Mouse (Mus musculus) thymus, adult 2 months (tissue): ENCODE measurements around the gene Epha3. TPM values are rescaled to one million over a fixed set of nuclear protein-coding genes. Genes with fewer than 3 reads are reported as not detected.

Source experiments
- DNase-seq: peaks from one replicate; pipeline ENCODE4 v3.0.0; 2021
- H3K27ac ChIP-seq: fragments of 200-500 bp; 2 replicates; pipeline ENCODE4 v1.5.1; 2012; ENCODE audit warnings: low read length, control low read depth; ENCODE audit not compliant: control insufficient read depth, insufficient read depth
- H3K27me3 ChIP-seq: fragments of 200-500 bp; 2 replicates; pipeline ENCODE4 v1.6.1; 2012; ENCODE audit warnings: mild to moderate bottlenecking, low read length, moderate library complexity, mixed read lengths; ENCODE audit not compliant: control insufficient read depth, insufficient read depth
- H3K36me3 ChIP-seq: fragments of 200-500 bp; 2 replicates; pipeline ENCODE4 v1.6.1; 2012; ENCODE audit warnings: mild to moderate bottlenecking, low read length, moderate library complexity; ENCODE audit not compliant: control insufficient read depth, insufficient read depth
- H3K4me1 ChIP-seq: fragments of 200-500 bp; replicated peaks from 2 replicates; pipeline ENCODE4 v1.6.1; 2012; ENCODE audit warnings: low read length; ENCODE audit not compliant: control insufficient read depth, insufficient read depth
- H3K4me3 ChIP-seq: fragments of 200-500 bp; 2 replicates; pipeline ENCODE4 v1.5.1; 2012; ENCODE audit warnings: mild to moderate bottlenecking, low read length, control low read depth, moderate library complexity; ENCODE audit not compliant: control insufficient read depth, insufficient read depth
- CTCF ChIP-seq: fragments of 200-500 bp; IDR thresholded peaks from 2 replicates; pipeline ENCODE4 v1.5.1; 2012; ENCODE audit warnings: mild to moderate bottlenecking, control low read depth, low read length, moderate library complexity, borderline replicate concordance; ENCODE audit not compliant: control insufficient read depth, poor library complexity, insufficient read depth; ENCODE audit errors: extremely low read depth
- POLR2A ChIP-seq: fragments of 200-500 bp; IDR thresholded peaks from 2 replicates; pipeline ENCODE4 v1.6.1; 2012; ENCODE audit warnings: mild to moderate bottlenecking, low read length, control low read depth, moderate library complexity; ENCODE audit not compliant: control insufficient read depth, poor library complexity, insufficient read depth; ENCODE audit errors: extremely low read depth
- WGBS: fragments of 180-500 bp; shearing (Covaris S2); methylation state at CpG from one replicate; pipeline ENCODE4 v1.1.7; 2018; 5-methylcytosine and 5-hydroxymethylcytosine counted together
- polyA plus RNA-seq: library from polyadenylated mRNA; depleted of rRNA; stranded (reverse); fragments of >200 nt; gene quantifications from 2 replicates; pipeline ENCODE4 v1.2.3, GENCODE M21; 2012

Gene Epha3
- polyA plus RNA-seq, 1 experiment, result 1.00 TPM

DNA sequence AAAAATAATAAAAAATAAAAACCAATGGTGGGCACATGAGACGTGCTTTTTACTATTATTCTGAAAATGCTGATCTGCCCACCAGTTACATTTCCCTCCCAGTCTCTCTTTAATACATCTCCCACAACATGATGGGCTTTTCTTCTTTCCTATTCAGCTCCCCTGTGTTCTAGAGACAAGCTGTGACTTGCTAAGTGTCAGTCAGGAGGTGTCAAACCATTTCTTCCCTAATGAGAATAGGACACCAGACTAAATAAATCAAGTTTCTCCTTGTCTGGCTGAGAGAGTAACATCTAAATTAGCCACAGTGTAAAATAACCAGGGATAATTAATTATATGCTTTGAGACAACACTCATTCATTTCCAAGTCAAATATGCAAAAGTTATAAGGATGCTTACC, 144.7 kb downstream of the Epha3 start:
- WGBS, result 88% methylated on average over 1 of the region's 1 CpGs
- Histone ChIP-seq H3K27ac (no peak overlapping the region), H3K27me3 (no peaks in the 10 kb centered on the region), H3K4me3 (no peak overlapping the region), H3K4me1 (no peaks in the 10 kb centered on the region), H3K36me3 (no peaks in the 10 kb centered on the region)
- no peak for DNase-seq
- TF ChIP-seq CTCF (no peak), POLR2A (no peak)

DNA sequence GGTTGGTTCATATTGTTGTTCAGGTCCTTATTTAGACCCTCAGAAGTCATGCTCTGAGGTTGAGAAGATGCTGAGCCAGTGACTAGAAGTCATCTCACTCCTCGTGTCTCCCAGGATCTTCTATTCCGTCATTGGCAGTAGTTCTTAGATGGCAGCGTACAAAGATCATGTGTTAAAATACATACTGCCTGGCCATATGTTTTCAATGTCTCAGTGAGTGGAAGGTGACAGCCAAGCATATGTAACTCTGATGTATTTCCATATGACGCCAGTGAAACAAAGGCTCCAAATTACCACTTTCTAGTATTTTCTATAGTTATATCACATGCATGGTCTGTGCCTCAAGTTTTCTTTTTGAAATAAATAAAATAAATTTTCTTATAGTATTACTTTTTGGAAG, 146.7 kb downstream of the Epha3 start:
- WGBS, result 95% methylated on average over 4 of the region's 4 CpGs

DNA sequence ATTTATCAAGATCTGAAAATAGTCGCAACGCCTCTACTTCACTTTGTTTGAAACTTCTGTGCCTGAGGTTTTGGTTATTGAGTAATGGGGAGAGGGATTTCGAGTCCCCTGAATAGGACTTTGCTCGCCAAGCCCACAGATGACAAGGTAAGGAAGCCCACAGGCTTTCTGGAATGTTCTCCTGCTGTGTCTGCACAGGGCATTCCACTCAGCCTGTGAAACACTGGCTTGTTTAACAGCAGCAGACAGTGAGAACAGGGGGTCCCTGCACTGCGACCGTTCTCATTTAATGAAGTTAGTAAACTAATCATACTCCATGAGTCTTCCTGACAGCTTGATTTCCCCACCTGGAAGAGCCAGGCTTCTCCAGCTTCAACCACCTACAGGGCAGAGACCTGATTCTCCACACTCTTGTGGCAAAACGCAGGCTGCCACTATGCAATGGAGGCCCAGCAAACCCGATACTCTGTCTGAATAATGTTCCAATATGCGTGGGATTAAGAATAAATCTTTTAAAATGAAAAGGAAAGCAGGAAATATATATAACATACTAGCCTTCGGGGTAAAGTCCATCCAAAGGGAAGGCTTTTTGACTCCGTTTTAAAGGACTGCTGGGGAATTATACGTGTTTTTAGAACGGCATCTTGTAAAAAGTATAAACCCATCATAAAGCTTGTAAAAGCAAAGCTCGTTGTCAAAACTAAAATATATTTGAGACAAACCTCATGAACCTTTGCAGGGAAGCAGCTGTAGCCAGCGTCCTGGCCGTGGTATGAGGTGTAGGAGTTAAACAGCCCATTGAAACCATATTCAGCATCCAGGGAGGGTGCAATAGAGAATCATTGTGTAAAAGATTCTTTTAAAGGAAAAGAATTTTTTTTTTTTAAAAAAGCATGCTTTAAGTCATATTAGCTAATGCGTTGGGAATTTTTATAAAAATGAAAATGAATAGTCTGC, 156.8 kb downstream of the Epha3 start:
- H3K27ac ChIP-seq, result no peak overlapping the region
- no peak for DNase-seq
- H3K4me1 ChIP-seq, result no peaks in the 10 kb centered on the region
- H3K36me3 ChIP-seq, result no peaks in the 10 kb centered on the region
- H3K4me3 ChIP-seq, result no peak overlapping the region
- H3K27me3 ChIP-seq, result no peaks in the 10 kb centered on the region
- TF ChIP-seq POLR2A (no peak), CTCF (no peak)
- WGBS, result 91% methylated on average over 17 of the region's 17 CpGs

More for the DNA sequence above, 146.7 kb downstream of the Epha3 start:
- DNase-seq, result no peak
- TF ChIP-seq POLR2A (no peak), CTCF (no peak)
- H3K36me3 ChIP-seq, result no peaks in the 10 kb centered on the region
- no peak overlapping the region for H3K4me3 ChIP-seq
- H3K27ac ChIP-seq, result no peak overlapping the region
- no peaks in the 10 kb centered on the region for H3K4me1 ChIP-seq
- H3K27me3 ChIP-seq, result no peaks in the 10 kb centered on the region

DNA sequence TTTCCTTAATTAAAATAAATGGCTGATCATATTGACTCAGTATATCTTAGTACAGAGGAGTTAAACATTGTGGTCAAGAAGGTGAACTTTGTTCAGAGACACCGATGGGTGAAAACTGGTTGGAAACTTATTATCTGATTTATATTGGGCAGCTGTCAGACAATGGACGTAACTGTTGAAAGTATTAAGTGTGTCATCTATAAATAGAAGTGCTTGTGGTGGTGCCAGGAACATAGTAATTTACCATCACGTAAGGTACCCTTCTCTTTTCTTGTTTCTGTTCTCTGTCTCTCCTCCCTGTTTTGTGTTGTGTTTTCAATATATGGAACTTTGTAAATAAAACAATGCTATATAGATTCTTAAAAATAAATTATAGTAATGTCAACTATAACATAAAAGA, 174.6 kb downstream of the Epha3 start:
- 78% methylated on average over 3 of the region's 3 CpGs for WGBS
- no peaks in the 10 kb centered on the region for H3K36me3 ChIP-seq
- H3K27ac ChIP-seq, result no peak overlapping the region
- H3K4me1 ChIP-seq, result no peaks in the 10 kb centered on the region
- H3K27me3 ChIP-seq, result no peaks in the 10 kb centered on the region
- DNase-seq, result no peak
- TF ChIP-seq CTCF (no peak), POLR2A (no peak)
- H3K4me3 ChIP-seq, result no peak overlapping the region

DNA sequence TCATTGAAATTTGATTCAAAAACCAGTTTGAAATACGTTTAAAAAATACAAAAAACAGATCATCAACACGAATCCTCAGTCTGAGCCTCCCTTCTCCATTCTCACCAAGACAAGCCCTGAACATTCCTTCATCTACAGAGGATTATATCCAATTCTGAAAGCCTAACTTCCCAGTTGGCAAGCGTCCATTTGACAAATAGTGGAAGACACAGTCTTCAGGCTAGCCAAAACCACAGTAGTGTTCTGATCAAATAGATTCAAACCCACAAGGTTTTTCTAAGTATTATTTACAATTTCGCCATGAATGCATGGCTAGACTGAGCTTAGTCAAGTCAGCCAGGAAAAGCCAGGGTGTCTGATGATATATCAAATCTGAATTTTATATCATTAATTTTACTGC, 179.8 kb downstream of the Epha3 start:
- no peaks in the 10 kb centered on the region for H3K4me1 ChIP-seq
- no peak for DNase-seq
- no peak overlapping the region for H3K27ac ChIP-seq
- H3K36me3 ChIP-seq, result no peaks in the 10 kb centered on the region
- no peaks in the 10 kb centered on the region for H3K27me3 ChIP-seq
- H3K4me3 ChIP-seq, result no peak overlapping the region
- TF ChIP-seq CTCF (no peak), POLR2A (no peak)
- 68% methylated on average over 4 of the region's 4 CpGs for WGBS

DNA sequence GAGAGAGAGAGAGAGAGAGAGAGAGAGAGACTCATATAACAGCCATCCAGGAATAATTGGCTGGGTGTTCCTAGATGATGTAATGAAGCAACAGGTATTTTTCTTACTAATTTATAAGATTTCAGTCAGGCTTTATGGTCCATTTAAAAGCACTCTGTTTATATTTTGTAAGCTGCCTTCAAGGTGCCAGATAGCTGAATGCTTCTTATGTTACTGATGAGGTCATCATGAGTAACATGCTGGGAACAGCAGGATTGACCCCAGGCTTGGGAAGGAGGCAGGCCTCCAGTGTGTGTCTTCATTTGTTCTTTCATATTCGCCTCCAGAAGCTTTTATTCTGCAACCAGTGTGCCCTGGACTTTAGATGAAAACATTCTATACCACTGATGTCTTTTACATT, 189.5 kb downstream of the Epha3 start:
- no peaks in the 10 kb centered on the region for H3K4me1 ChIP-seq
- no peaks in the 10 kb centered on the region for H3K36me3 ChIP-seq
- H3K4me3 ChIP-seq, result no peak overlapping the region
- no peak for DNase-seq
- TF ChIP-seq POLR2A, result no peak
- TF ChIP-seq CTCF, result no peak
- no peaks in the 10 kb centered on the region for H3K27me3 ChIP-seq
- 60% methylated on average over 1 of the region's 1 CpGs for WGBS
- no peak overlapping the region for H3K27ac ChIP-seq

DNA sequence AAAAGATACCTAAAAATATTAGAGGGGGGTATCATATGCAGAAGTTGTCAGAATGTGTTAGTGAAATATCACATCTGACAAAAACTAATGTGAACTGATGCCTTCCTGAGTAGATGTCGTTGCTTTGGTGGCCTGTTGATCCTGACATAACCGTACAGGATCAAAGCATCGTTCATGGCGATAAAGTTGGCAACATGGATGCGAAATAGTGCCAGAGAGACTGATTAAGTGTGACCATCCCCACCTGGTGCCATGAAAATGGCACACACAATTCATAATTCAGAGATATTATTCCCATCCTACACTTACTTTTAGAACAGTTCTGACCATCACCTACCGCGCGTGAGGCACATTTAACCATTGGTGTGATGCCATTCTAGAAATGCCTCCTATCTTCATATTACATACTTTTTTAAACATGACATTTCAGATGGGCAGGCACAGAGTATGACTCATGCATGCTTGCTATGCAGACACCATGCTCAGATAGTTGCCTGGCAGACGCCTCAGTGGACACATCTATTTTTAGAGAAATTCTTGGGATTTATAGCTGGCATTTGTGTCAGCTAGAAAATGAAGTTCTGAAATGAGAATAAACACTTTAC, 190.6 kb downstream of the Epha3 start:
- Histone ChIP-seq H3K27me3 (no peaks in the 10 kb centered on the region), H3K4me3 (no peak overlapping the region), H3K36me3 (no peaks in the 10 kb centered on the region), H3K27ac (no peak overlapping the region), H3K4me1 (no peaks in the 10 kb centered on the region)
- no peak for TF ChIP-seq POLR2A
- TF ChIP-seq CTCF, result no peak
- WGBS, result 97% methylated on average over 9 of the region's 9 CpGs
- DNase-seq, result no peak
